Mouse (Mus musculus): ENCODE data around the gene Sorcs2. TPM values are rescaled to one million over a fixed set of nuclear protein-coding genes. Genes with fewer than 3 reads are reported as not detected.

The Sorcs2 gene
- polyA plus RNA-seq, 1 experiment = 19.3 TPM

GRCm38 (mm10) chr5:36086931-36087330 lies 311.0 kb downstream of the Sorcs2 start:
- no peak for DNase-seq
- TF ChIP-seq CTCF (IDR thresholded peaks at IDR 0.05; ENCODE audit: insufficient read depth, low read length) (no peak), POLR2A (IDR thresholded peaks at IDR 0.05; ENCODE audit: borderline replicate concordance, extremely low read depth, low read depth, low read length) (no peak)
- no peak overlapping the region for H3K4me3 ChIP-seq (replicated peaks; ENCODE audit: extremely low read depth, low read depth, low read length)
- WGBS = 96% methylated on average over 5 of the region's 5 CpGs
- H3K4me1 ChIP-seq (ENCODE audit: control insufficient read depth, insufficient read depth, low read length) = no peaks in the 10 kb centered on the region

- DNase-seq = no peak
- 58% methylated on average over 4 of the region's 4 CpGs for WGBS
- H3K4me3 ChIP-seq (replicated peaks; ENCODE audit: extremely low read depth, low read depth, low read length) = no peak overlapping the region
Measured at GRCm38 (mm10) chr5:36085621-36086020, 312.3 kb downstream of the Sorcs2 start.

GRCm38 (mm10) chr5:36083869-36084565 lies 313.9 kb downstream of the Sorcs2 start:
- no peak for DNase-seq
- no peaks in the 10 kb centered on the region for H3K4me1 ChIP-seq (ENCODE audit: control insufficient read depth, insufficient read depth, low read length)
- H3K4me3 ChIP-seq (replicated peaks; ENCODE audit: extremely low read depth, low read depth, low read length) = no peak overlapping the region
- WGBS = 76% methylated on average over 9 of the region's 9 CpGs
- TF ChIP-seq CTCF (IDR thresholded peaks at IDR 0.05; ENCODE audit: insufficient read depth, low read length) = no peak
- TF ChIP-seq POLR2A (IDR thresholded peaks at IDR 0.05; ENCODE audit: borderline replicate concordance, extremely low read depth, low read depth, low read length) = no peak

More at GRCm38 (mm10) chr5:36085621-36086020, 312.3 kb downstream of the Sorcs2 start:
- no peaks in the 10 kb centered on the region for H3K4me1 ChIP-seq (ENCODE audit: control insufficient read depth, insufficient read depth, low read length)
- TF ChIP-seq POLR2A (IDR thresholded peaks at IDR 0.05; ENCODE audit: borderline replicate concordance, extremely low read depth, low read depth, low read length) = no peak
- no peak for TF ChIP-seq CTCF (IDR thresholded peaks at IDR 0.05; ENCODE audit: insufficient read depth, low read length)

DNA sequence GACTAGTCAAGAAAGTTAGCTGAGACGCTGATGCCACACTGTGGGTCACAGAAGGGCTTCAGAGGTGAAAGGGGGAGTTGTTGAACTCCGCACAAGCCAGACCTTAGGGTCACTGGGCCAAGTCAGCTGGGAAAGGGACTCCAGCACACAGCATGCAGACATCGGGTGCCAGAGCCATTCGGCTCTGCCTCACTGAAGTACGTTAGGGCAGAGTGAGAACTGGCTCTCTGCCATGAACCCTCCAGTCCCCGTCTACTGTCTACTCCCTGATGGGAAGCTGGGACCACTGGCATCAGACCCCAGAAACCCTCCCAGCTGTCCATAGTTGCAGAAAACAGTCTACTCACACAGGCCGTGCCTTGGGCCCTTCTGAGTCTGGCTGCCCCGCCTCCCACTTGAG lies 316.9 kb downstream of the Sorcs2 start:
- TF ChIP-seq CTCF (IDR thresholded peaks at IDR 0.05; ENCODE audit: insufficient read depth, low read length) = no peak
- no peak for TF ChIP-seq POLR2A (IDR thresholded peaks at IDR 0.05; ENCODE audit: borderline replicate concordance, extremely low read depth, low read depth, low read length)
- no peaks in the 10 kb centered on the region for H3K4me1 ChIP-seq (ENCODE audit: control insufficient read depth, insufficient read depth, low read length)
- 63% methylated on average over 8 of the region's 8 CpGs for WGBS
- no peak overlapping the region for H3K4me3 ChIP-seq (replicated peaks; ENCODE audit: extremely low read depth, low read depth, low read length)
- DNase-seq = no peak

GRCm38 (mm10) chr5:36075172-36076074 lies 322.5 kb downstream of the Sorcs2 start:
- TF ChIP-seq CTCF (IDR thresholded peaks at IDR 0.05; ENCODE audit: insufficient read depth, low read length) (no peak), POLR2A (IDR thresholded peaks at IDR 0.05; ENCODE audit: borderline replicate concordance, extremely low read depth, low read depth, low read length) (no peak)
- WGBS = 69% methylated on average over 5 of the region's 5 CpGs
- DNase-seq = peak; percentile 78
- Histone ChIP-seq H3K4me1 (ENCODE audit: control insufficient read depth, insufficient read depth, low read length) (no peaks in the 10 kb centered on the region), H3K4me3 (replicated peaks; ENCODE audit: extremely low read depth, low read depth, low read length) (no peak overlapping the region)

GRCm38 (mm10) chr5:36069503-36070360 lies 328.2 kb downstream of the Sorcs2 start:
- peak; percentile 17 for DNase-seq
- WGBS = 55% methylated on average over 6 of the region's 6 CpGs
- TF ChIP-seq CTCF (IDR thresholded peaks at IDR 0.05; ENCODE audit: insufficient read depth, low read length) (no peak), POLR2A (IDR thresholded peaks at IDR 0.05; ENCODE audit: borderline replicate concordance, extremely low read depth, low read depth, low read length) (no peak)

GRCm38 (mm10) chr5:36067651-36068181 lies 330.2 kb downstream of the Sorcs2 start:
- 81% methylated on average over 8 of the region's 8 CpGs for WGBS
- Histone ChIP-seq H3K4me1 (ENCODE audit: control insufficient read depth, insufficient read depth, low read length) (peaks cover 3% of the 10 kb centered on the region; the same call in 1 of the 2 replicates), H3K4me3 (replicated peaks; ENCODE audit: extremely low read depth, low read depth, low read length) (no peak overlapping the region)
- TF ChIP-seq POLR2A (IDR thresholded peaks at IDR 0.05; ENCODE audit: borderline replicate concordance, extremely low read depth, low read depth, low read length) (no peak), CTCF (IDR thresholded peaks at IDR 0.05; ENCODE audit: insufficient read depth, low read length) (no peak)
- DNase-seq = no peak

More at GRCm38 (mm10) chr5:36069503-36070360, 328.2 kb downstream of the Sorcs2 start:
- Histone ChIP-seq H3K4me3 (replicated peaks; ENCODE audit: extremely low read depth, low read depth, low read length) (no peak overlapping the region), H3K4me1 (ENCODE audit: control insufficient read depth, insufficient read depth, low read length) (peaks cover 3% of the 10 kb centered on the region; the same call in 1 of the 2 replicates)

DNA sequence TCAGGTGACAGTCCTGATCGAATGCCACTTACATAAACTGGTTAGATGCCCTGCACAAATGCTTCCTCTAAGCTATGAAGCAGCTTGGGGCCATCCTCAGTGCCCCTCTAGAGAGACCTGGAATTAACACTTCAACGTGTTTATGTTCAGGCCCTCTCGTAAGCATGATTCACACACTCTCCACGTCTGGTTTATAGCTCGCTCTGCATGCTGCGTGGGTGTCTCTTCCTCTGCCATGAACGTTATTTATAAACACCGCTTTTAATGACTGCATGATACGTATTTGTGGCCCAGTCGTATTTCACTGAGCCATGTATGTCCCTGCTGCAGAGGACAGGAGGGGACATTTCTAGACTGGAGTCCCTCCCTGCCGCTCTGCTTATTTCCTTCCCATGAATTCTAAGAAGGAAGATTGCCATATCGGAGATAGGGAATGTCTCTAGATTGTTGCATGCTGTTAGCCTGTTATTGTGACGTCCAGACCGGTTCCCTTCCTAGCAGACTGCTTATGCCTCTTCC lies 340.1 kb downstream of the Sorcs2 start:
- TF ChIP-seq CTCF (IDR thresholded peaks at IDR 0.05; ENCODE audit: insufficient read depth, low read length) (no peak), POLR2A (IDR thresholded peaks at IDR 0.05; ENCODE audit: borderline replicate concordance, extremely low read depth, low read depth, low read length) (no peak)
- H3K4me3 ChIP-seq (replicated peaks; ENCODE audit: extremely low read depth, low read depth, low read length) = no peak overlapping the region
- 75% methylated on average over 14 of the region's 14 CpGs for WGBS
- no peaks in the 10 kb centered on the region for H3K4me1 ChIP-seq (ENCODE audit: control insufficient read depth, insufficient read depth, low read length)
- no peak for DNase-seq

Data from lung, adult 2 months (tissue).